Mouse (Mus musculus) neural tube, embryonic 11.5 days (tissue): ENCODE data around the gene St8sia1. TPM values are rescaled to one million over a fixed set of nuclear protein-coding genes. Genes with fewer than 3 reads are reported as not detected.

Source experiments
- ATAC-seq: fragments of 200-750 bp; cut with Nextera tagmentation; 2 replicates; pipeline ENCODE4 v1.8.0; 2017; ENCODE audit warnings: moderate number of reproducible peaks, mild to moderate bottlenecking, moderate TSS enrichment, moderate library complexity; ENCODE audit not compliant: insufficient read depth, low FRiP score, low TSS enrichment
- DNase-seq: peaks from one replicate; pipeline ENCODE4 v3.0.0-alpha.2; 2015; ENCODE audit warnings: low spot score
- H3K27ac ChIP-seq: fragments of 300-500 bp; sonication (generic); 2 replicates; pipeline ENCODE4 v1.5.1; 2014; ENCODE audit warnings: low read depth, mild to moderate bottlenecking, low read length
- H3K27me3 ChIP-seq: fragments of 300-500 bp; sonication (generic); 2 replicates; pipeline ENCODE4 v1.6.1; 2014; ENCODE audit warnings: mild to moderate bottlenecking, low read length, mixed read lengths; ENCODE audit not compliant: control insufficient read depth, insufficient read depth
- H3K36me3 ChIP-seq: fragments of 300-500 bp; sonication (generic); 2 replicates; pipeline ENCODE4 v1.6.1; 2014; ENCODE audit warnings: mild to moderate bottlenecking, low read length, moderate library complexity, mixed read lengths; ENCODE audit not compliant: control insufficient read depth, insufficient read depth
- H3K4me1 ChIP-seq: fragments of 300-500 bp; sonication (generic); 2 replicates; pipeline ENCODE4 v1.6.1; 2014; ENCODE audit warnings: low read length, mixed read lengths; ENCODE audit not compliant: control insufficient read depth, insufficient read depth
- H3K4me2 ChIP-seq: fragments of 300-500 bp; sonication (generic); 2 replicates; pipeline ENCODE4 v1.6.1; 2014; ENCODE audit warnings: low read depth, mild to moderate bottlenecking, moderate library complexity
- H3K4me3 ChIP-seq: fragments of 300-500 bp; sonication (generic); 2 replicates; pipeline ENCODE4 v1.5.1; 2014; ENCODE audit warnings: low read depth, low read length
- H3K9ac ChIP-seq: fragments of 300-500 bp; sonication (generic); 2 replicates; pipeline ENCODE4 v1.6.1; 2014; ENCODE audit warnings: mild to moderate bottlenecking, low read length
- H3K9me3 ChIP-seq: fragments of 300-500 bp; sonication (generic); 2 replicates; pipeline ENCODE4 v1.6.1; 2016; ENCODE audit warnings: low read length; ENCODE audit not compliant: control insufficient read depth
- WGBS: fragments of 180-500 bp; shearing (Covaris S2); extraction: QIAGEN DNeasy Blood & Tissue Kit; methylation state at CpG from one replicate; pipeline ENCODE4 v1.1.7; 2014; 5-methylcytosine and 5-hydroxymethylcytosine counted together
- polyA plus RNA-seq: library from polyadenylated mRNA; unstranded; fragments of >200 nt; fragmentation: Nextera tagmentation; extraction: Ambion mirVana; gene quantifications from 2 replicates; pipeline ENCODE4 v1.2.1, GENCODE M21; 2014

The St8sia1 gene
- polyA plus RNA-seq, 1 experiment from 2014 or later, result 10.6 TPM

GRCm38 (mm10) chr6:142967407-142967806 is 3.2 kb upstream of the St8sia1 start:
- H3K4me3 ChIP-seq, result no peak overlapping the region
- no peaks in the 10 kb centered on the region for H3K9me3 ChIP-seq
- 91% methylated on average over 1 of the region's 1 CpGs for WGBS
- no peak overlapping the region for H3K27ac ChIP-seq
- H3K36me3 ChIP-seq, result no peaks in the 10 kb centered on the region
- ATAC-seq (no peak), DNase-seq (no peak)
- H3K4me1 ChIP-seq, result peaks cover 9% of the 10 kb centered on the region; the same call in 1 of the 2 replicates
- H3K4me2 ChIP-seq, result no peak overlapping the region
- H3K9ac ChIP-seq, result no peak overlapping the region
- no peaks in the 10 kb centered on the region for H3K27me3 ChIP-seq

GRCm38 (mm10) chr6:142964531-142965385 is 506 bp upstream of the St8sia1 start:
- H3K9me3 ChIP-seq, result no peaks in the 10 kb centered on the region
- WGBS, result under 1% methylated on average over 39 of the region's 39 CpGs
- peak overlapping the region; percentile 66 for H3K4me3 ChIP-seq
- H3K9ac ChIP-seq, result peak overlapping the region; percentile 91
- H3K4me1 ChIP-seq, result peaks cover 9% of the 10 kb centered on the region; the same call in 1 of the 2 replicates
- no peaks in the 10 kb centered on the region for H3K27me3 ChIP-seq
- H3K4me2 ChIP-seq, result peak overlapping the region; percentile 86
- peak; percentile 87 for DNase-seq
- H3K36me3 ChIP-seq, result no peaks in the 10 kb centered on the region
- peak overlapping the region; percentile 94 for H3K27ac ChIP-seq
- ATAC-seq, result peak; percentile 83

GRCm38 (mm10) chr6:142963480-142964075 is 674 bp downstream of the St8sia1 start:
- Histone ChIP-seq H3K4me2 (peak overlapping the region; percentile 86), H3K9me3 (no peaks in the 10 kb centered on the region), H3K4me1 (peaks cover 9% of the 10 kb centered on the region; the same call in 1 of the 2 replicates), H3K4me3 (peak overlapping the region; percentile 66), H3K27ac (peak overlapping the region; percentile 94), H3K27me3 (no peaks in the 10 kb centered on the region), H3K9ac (peak overlapping the region; percentile 91), H3K36me3 (no peaks in the 10 kb centered on the region)
- DNase-seq, result peak; percentile 16
- ATAC-seq, result peak; percentile 18
- WGBS, result 22% methylated on average over 30 of the region's 30 CpGs

- Histone ChIP-seq H3K4me1 (peaks cover 9% of the 10 kb centered on the region; the same call in 1 of the 2 replicates), H3K4me3 (peak overlapping the region; percentile 66), H3K27ac (no peak overlapping the region), H3K36me3 (no peaks in the 10 kb centered on the region), H3K4me2 (peak overlapping the region; percentile 86), H3K27me3 (no peaks in the 10 kb centered on the region), H3K9ac (peak overlapping the region; percentile 91), H3K9me3 (no peaks in the 10 kb centered on the region)
- WGBS, result 89% methylated on average over 14 of the region's 14 CpGs
- DNase-seq (no peak), ATAC-seq (no peak)
Measured at GRCm38 (mm10) chr6:142962881-142963280, 1.4 kb downstream of the St8sia1 start.

GRCm38 (mm10) chr6:142962476-142962875 is 1.8 kb downstream of the St8sia1 start:
- H3K4me2 ChIP-seq, result peak overlapping the region; percentile 86
- peak overlapping the region; percentile 66 for H3K4me3 ChIP-seq
- DNase-seq (no peak), ATAC-seq (no peak)
- peaks cover 9% of the 10 kb centered on the region; the same call in 1 of the 2 replicates for H3K4me1 ChIP-seq
- peak overlapping the region; percentile 91 for H3K9ac ChIP-seq
- H3K36me3 ChIP-seq, result no peaks in the 10 kb centered on the region
- H3K9me3 ChIP-seq, result no peaks in the 10 kb centered on the region
- no peak overlapping the region for H3K27ac ChIP-seq
- H3K27me3 ChIP-seq, result no peaks in the 10 kb centered on the region
- 71% methylated on average over 10 of the region's 10 CpGs for WGBS

- H3K4me1 ChIP-seq, result peaks cover 9% of the 10 kb centered on the region; the same call in 1 of the 2 replicates
- peak overlapping the region; percentile 91; the same call in 1 of the 2 replicates for H3K9ac ChIP-seq
- peak overlapping the region; percentile 86 for H3K4me2 ChIP-seq
- DNase-seq (no peak), ATAC-seq (no peak)
- no peaks in the 10 kb centered on the region for H3K9me3 ChIP-seq
- peak overlapping the region; percentile 66 for H3K4me3 ChIP-seq
- no peaks in the 10 kb centered on the region for H3K27me3 ChIP-seq
- 75% methylated on average over 9 of the region's 9 CpGs for WGBS
- H3K36me3 ChIP-seq, result no peaks in the 10 kb centered on the region
- H3K27ac ChIP-seq, result no peak overlapping the region
Measured at GRCm38 (mm10) chr6:142961721-142962455, 2.4 kb downstream of the St8sia1 start.

- Histone ChIP-seq H3K9ac (no peak overlapping the region), H3K27ac (no peak overlapping the region), H3K36me3 (no peaks in the 10 kb centered on the region), H3K4me2 (no peak overlapping the region), H3K27me3 (no peaks in the 10 kb centered on the region), H3K4me3 (no peak overlapping the region), H3K9me3 (no peaks in the 10 kb centered on the region), H3K4me1 (no peaks in the 10 kb centered on the region)
- DNase-seq (no peak), ATAC-seq (no peak)
- WGBS, result 93% methylated on average over 4 of the region's 4 CpGs
Measured at GRCm38 (mm10) chr6:142956556-142956955, 7.7 kb downstream of the St8sia1 start.

GRCm38 (mm10) chr6:142955281-142955680 is 9.0 kb downstream of the St8sia1 start:
- no peaks in the 10 kb centered on the region for H3K4me1 ChIP-seq
- H3K9ac ChIP-seq, result no peak overlapping the region
- H3K9me3 ChIP-seq, result no peaks in the 10 kb centered on the region
- H3K27ac ChIP-seq, result no peak overlapping the region
- H3K4me2 ChIP-seq, result no peak overlapping the region
- WGBS, result 97% methylated on average over 3 of the region's 3 CpGs
- no peak for DNase-seq
- no peak for ATAC-seq
- H3K36me3 ChIP-seq, result no peaks in the 10 kb centered on the region
- no peaks in the 10 kb centered on the region for H3K27me3 ChIP-seq
- H3K4me3 ChIP-seq, result no peak overlapping the region
